Mouse (Mus musculus): ENCODE measurements at regions not wholly inside any gene's neighbourhood (a gene's known extent, or its start where the extent isn't known, plus 50 kb on each side); places are given as distances from the start of the nearest gene placed in this dataset.
"Not testable (repeated sequence)": the region's sequence is repeated elsewhere in the genome, so short reads cannot be mapped to it uniquely, and the experiment has no call there.

GRCm38 (mm10) chr14:53349111-53349510 lies 853.6 kb upstream of the Olfr1507 start:
- not testable (repeated sequence) for H3K27me3 ChIP-seq; H3K4me2 ChIP-seq (replicated peaks); ATAC-seq (ENCODE audit: insufficient number of reproducible peaks, low FRiP score, low TSS enrichment, low read depth); H3K27ac ChIP-seq (replicated peaks); H3K9me3 ChIP-seq (replicated peaks); H3K4me1 ChIP-seq; H3K4me3 ChIP-seq (replicated peaks); H3K36me3 ChIP-seq; H3K9ac ChIP-seq

GRCm38 (mm10) chr14:53345568-53345967 lies 850.0 kb upstream of the Olfr1507 start:
- H3K4me1 ChIP-seq; H3K36me3 ChIP-seq; H3K27me3 ChIP-seq; H3K9ac ChIP-seq; H3K9me3 ChIP-seq (replicated peaks); H3K27ac ChIP-seq (replicated peaks); H3K4me3 ChIP-seq (replicated peaks); H3K4me2 ChIP-seq (replicated peaks); ATAC-seq (ENCODE audit: insufficient number of reproducible peaks, low FRiP score, low TSS enrichment, low read depth): not testable (repeated sequence)
- 49% methylated on average over 2 of the region's 2 CpGs for WGBS

- 69% methylated on average over 5 of the region's 5 CpGs for WGBS
- ATAC-seq (ENCODE audit: insufficient number of reproducible peaks, low FRiP score, low TSS enrichment, low read depth), result not testable (repeated sequence)
These were observed 848.3 kb upstream of the Olfr1507 start for GRCm38 (mm10) chr14:53343849-53344248.

GRCm38 (mm10) chr14:53339167-53339566 lies 843.6 kb upstream of the Olfr1507 start:
- ATAC-seq (ENCODE audit: insufficient number of reproducible peaks, low FRiP score, low TSS enrichment, low read depth); H3K4me3 ChIP-seq (replicated peaks); H3K9me3 ChIP-seq (replicated peaks); H3K9ac ChIP-seq; H3K4me2 ChIP-seq (replicated peaks); H3K36me3 ChIP-seq; H3K27me3 ChIP-seq; H3K4me1 ChIP-seq; H3K27ac ChIP-seq (replicated peaks): not testable (repeated sequence)
- 40% methylated on average over 1 of the region's 4 CpGs for WGBS

More at GRCm38 (mm10) chr14:53343849-53344248, 848.3 kb upstream of the Olfr1507 start:
- H3K9me3 ChIP-seq (replicated peaks); H3K27ac ChIP-seq (replicated peaks); H3K9ac ChIP-seq; H3K4me3 ChIP-seq (replicated peaks); H3K4me2 ChIP-seq (replicated peaks); H3K4me1 ChIP-seq; H3K27me3 ChIP-seq; H3K36me3 ChIP-seq: not testable (repeated sequence)

- not testable (repeated sequence) for H3K27ac ChIP-seq (replicated peaks); H3K9me3 ChIP-seq (replicated peaks); ATAC-seq (ENCODE audit: insufficient number of reproducible peaks, low FRiP score, low TSS enrichment, low read depth); H3K36me3 ChIP-seq; H3K9ac ChIP-seq; H3K4me3 ChIP-seq (replicated peaks); H3K4me1 ChIP-seq; H3K4me2 ChIP-seq (replicated peaks); H3K27me3 ChIP-seq
- WGBS, result 68% methylated on average over 3 of the region's 8 CpGs
These were observed 841.9 kb upstream of the Olfr1507 start for GRCm38 (mm10) chr14:53337446-53337845.

GRCm38 (mm10) chr14:53336705-53337104 lies 841.2 kb upstream of the Olfr1507 start:
- H3K36me3 ChIP-seq; ATAC-seq (ENCODE audit: insufficient number of reproducible peaks, low FRiP score, low TSS enrichment, low read depth); H3K27me3 ChIP-seq; H3K4me2 ChIP-seq (replicated peaks); H3K9me3 ChIP-seq (replicated peaks); H3K4me3 ChIP-seq (replicated peaks); H3K9ac ChIP-seq; H3K4me1 ChIP-seq; H3K27ac ChIP-seq (replicated peaks): not testable (repeated sequence)
- 0% methylated on average over 1 of the region's 2 CpGs for whole genome bisulfite sequencing

GRCm38 (mm10) chr14:53334451-53334850 lies 838.9 kb upstream of the Olfr1507 start:
- WGBS, result no CpG with 5 or more reads among the region's 4 CpGs
- not testable (repeated sequence) for H3K27me3 ChIP-seq; H3K27ac ChIP-seq (replicated peaks); H3K9ac ChIP-seq; H3K4me3 ChIP-seq (replicated peaks); H3K4me2 ChIP-seq (replicated peaks); H3K4me1 ChIP-seq; ATAC-seq (ENCODE audit: insufficient number of reproducible peaks, low FRiP score, low TSS enrichment, low read depth); H3K9me3 ChIP-seq (replicated peaks); H3K36me3 ChIP-seq

GRCm38 (mm10) chr14:53331153-53331552 lies 835.6 kb upstream of the Olfr1507 start:
- H3K27ac ChIP-seq (replicated peaks); H3K4me3 ChIP-seq (replicated peaks); H3K9ac ChIP-seq; H3K4me2 ChIP-seq (replicated peaks); H3K4me1 ChIP-seq; ATAC-seq (ENCODE audit: insufficient number of reproducible peaks, low FRiP score, low TSS enrichment, low read depth); H3K36me3 ChIP-seq; H3K27me3 ChIP-seq; H3K9me3 ChIP-seq (replicated peaks): not testable (repeated sequence)

- H3K36me3 ChIP-seq; H3K4me2 ChIP-seq (replicated peaks); ATAC-seq (ENCODE audit: insufficient number of reproducible peaks, low FRiP score, low TSS enrichment, low read depth); H3K4me1 ChIP-seq; H3K27me3 ChIP-seq; H3K4me3 ChIP-seq (replicated peaks); H3K9ac ChIP-seq; H3K27ac ChIP-seq (replicated peaks); H3K9me3 ChIP-seq (replicated peaks): not testable (repeated sequence)
- WGBS, result no CpG with 5 or more reads among the region's 7 CpGs
These were observed 828.8 kb upstream of the Olfr1507 start for GRCm38 (mm10) chr14:53324367-53324766.

- not testable (repeated sequence) for H3K36me3 ChIP-seq; H3K4me2 ChIP-seq (replicated peaks); ATAC-seq (ENCODE audit: insufficient number of reproducible peaks, low FRiP score, low TSS enrichment, low read depth); H3K27ac ChIP-seq (replicated peaks); H3K9ac ChIP-seq; H3K9me3 ChIP-seq (replicated peaks); H3K4me3 ChIP-seq (replicated peaks); H3K4me1 ChIP-seq; H3K27me3 ChIP-seq
- no CpG with 5 or more reads among the region's 9 CpGs for WGBS
These were observed 823.2 kb upstream of the Olfr1507 start for GRCm38 (mm10) chr14:53318512-53319309.

GRCm38 (mm10) chr14:53312490-53312889 lies 816.9 kb upstream of the Olfr1507 start:
- not testable (repeated sequence) for H3K27ac ChIP-seq (replicated peaks); ATAC-seq (ENCODE audit: insufficient number of reproducible peaks, low FRiP score, low TSS enrichment, low read depth); H3K4me2 ChIP-seq (replicated peaks); H3K27me3 ChIP-seq; H3K4me1 ChIP-seq; H3K9me3 ChIP-seq (replicated peaks); H3K9ac ChIP-seq; H3K4me3 ChIP-seq (replicated peaks); H3K36me3 ChIP-seq
- WGBS, result 7% methylated on average over 1 of the region's 1 CpGs

GRCm38 (mm10) chr14:53303179-53303578 lies 807.6 kb upstream of the Olfr1507 start:
- H3K4me1 ChIP-seq; H3K9me3 ChIP-seq (replicated peaks); H3K9ac ChIP-seq; H3K27ac ChIP-seq (replicated peaks); H3K4me2 ChIP-seq (replicated peaks); H3K4me3 ChIP-seq (replicated peaks); ATAC-seq (ENCODE audit: insufficient number of reproducible peaks, low FRiP score, low TSS enrichment, low read depth); H3K36me3 ChIP-seq; H3K27me3 ChIP-seq: not testable (repeated sequence)
- no CpG with 5 or more reads among the region's 3 CpGs for WGBS

Data from embryonic facial prominence, embryonic 15.5 days (tissue).